Mouse (Mus musculus) G1E (cell line): ENCODE measurements around the gene Lrrfip2.

Experiments
- CTCF ChIP-seq: IDR thresholded peaks from 2 replicates; pipeline ENCODE4 v1.5.1; 2012; ENCODE audit warnings: low read depth, low read length, inconsistent platforms, mixed read lengths
- GATA1 ChIP-seq: IDR thresholded peaks from 2 replicates; pipeline ENCODE4 v1.6.1; 2012; ENCODE audit warnings: borderline replicate concordance, low read length, inconsistent platforms, mixed read lengths
- POLR2AphosphoS5 ChIP-seq: IDR thresholded peaks from 2 replicates; pipeline ENCODE4 v1.6.1; 2012; ENCODE audit warnings: low read depth, low read length, inconsistent platforms; ENCODE audit not compliant: insufficient replicate concordance
- TAL1 ChIP-seq: conservative IDR thresholded peaks from 2 replicates; pipeline ENCODE4 v1.6.1; 2012; ENCODE audit warnings: low read depth, low read length, inconsistent platforms, mixed read lengths

- TF ChIP-seq CTCF (no peak), POLR2AphosphoS5 (no peak), GATA1 (no peak), TAL1 (no peak)
These were observed 126.0 kb downstream of the Lrrfip2 start for GRCm38 (mm10) chr9:111243384-111243783.
